Mouse (Mus musculus) spleen, postnatal 4 days (tissue): ENCODE measurements around the gene 4930523C07Rik.
A peak's percentile ranks its signal among the peaks of the same experiment; 100 is the strongest.

Experiments used
- DNase-seq, 2 experiments: peaks; one replicate each; pipeline ENCODE4 v3.0.0; 2022; ENCODE audit warnings: low spot score in 2 of 2

4930523C07Rik gene

DNA sequence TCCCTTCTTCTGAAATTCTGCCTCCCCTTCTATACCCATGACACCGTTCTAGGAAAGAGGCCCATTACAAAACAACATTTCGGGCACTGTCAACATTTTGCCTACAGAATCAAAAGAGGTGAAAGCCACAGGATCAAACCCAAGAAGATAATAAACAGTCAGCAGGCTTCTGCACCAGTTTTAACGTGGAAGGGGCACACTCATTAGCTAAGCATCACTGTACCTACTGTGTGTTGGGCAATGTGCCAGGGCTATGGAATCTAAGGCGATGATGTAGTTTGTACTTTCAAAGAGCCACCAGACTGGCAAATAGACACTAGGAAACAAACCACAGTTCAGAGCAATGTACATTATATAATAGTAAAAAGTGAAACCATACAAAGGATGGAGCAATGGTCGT, 1.8 kb downstream of the 4930523C07Rik start:
- no peak for DNase-seq

DNA sequence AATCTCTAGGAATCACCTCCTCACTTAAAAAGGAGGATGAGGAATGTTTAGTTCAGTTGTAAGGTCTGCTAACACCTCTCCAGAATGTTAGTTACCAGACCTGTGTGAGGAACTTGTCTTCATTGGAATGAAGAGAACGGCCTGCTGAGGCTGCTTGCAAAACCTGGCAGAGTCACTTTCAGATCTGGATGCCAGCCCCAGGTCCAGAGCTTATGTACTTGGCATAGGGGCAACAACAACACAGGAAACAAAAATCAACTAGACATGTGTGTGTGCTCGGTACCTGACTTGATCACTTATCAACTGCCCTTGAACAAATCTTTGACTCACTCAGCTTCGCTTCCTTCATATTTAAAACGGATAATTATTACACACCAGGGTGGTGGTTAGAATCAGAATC, 2.6 kb downstream of the 4930523C07Rik start:
- no peak for DNase-seq

DNA sequence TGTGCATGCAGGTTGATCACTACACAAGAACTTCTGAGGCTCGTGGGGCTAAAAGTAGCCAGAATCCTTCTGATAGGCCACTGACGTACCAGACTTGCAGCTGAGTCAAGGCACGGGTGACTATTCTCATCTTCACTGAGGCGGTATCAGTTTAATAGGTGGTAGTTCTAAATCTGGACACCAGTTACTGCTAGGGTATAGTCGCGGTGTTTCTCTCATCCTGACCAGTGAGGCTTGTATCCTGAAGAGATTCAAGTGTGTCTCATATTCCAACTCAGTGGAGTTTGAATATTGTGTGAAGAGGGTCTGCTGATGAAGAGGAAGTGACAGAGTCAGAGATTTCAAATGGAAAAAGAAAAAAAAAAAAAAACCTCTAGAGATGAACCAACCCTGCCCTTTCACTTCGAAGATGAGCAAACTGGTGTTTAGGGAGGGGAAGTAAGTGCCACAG, 3.3 kb downstream of the 4930523C07Rik start:
- DNase-seq, result no peak

DNA sequence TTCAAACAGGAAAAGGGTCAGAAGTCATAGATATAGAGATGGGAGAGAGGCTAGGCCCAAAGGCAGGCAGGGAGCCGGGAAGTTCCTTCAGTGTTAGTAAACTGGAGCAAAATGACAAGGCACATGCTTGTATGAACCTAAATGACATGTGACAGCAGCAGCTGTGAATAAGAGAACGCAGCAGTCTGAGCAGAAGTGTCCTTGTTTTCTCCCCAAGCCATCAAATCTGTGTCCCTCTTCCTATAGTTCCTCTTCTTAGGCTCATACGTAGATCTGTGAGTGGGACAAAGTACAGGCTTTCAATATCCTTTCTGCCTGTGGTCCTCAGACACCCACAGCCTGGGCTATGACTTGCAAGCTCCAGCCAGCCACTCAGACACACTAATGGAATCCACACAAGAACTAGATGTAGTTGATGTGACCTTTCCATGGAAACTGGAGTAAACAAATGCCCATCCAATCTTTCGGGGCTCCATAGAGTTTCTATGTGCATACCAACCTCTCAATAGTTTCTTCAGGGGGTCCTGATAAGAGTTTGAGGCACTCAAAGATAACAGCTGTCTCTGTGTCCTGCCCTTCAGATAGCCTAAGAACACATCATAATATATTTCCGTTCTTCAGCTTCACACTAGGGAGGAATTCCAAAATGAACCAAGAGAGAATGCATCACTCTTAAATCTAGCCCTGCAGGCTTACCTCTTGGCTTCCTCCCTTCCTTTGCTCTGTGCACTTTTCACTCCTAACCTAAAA, 5.1 kb downstream of the 4930523C07Rik start:
- no peak for DNase-seq

DNA sequence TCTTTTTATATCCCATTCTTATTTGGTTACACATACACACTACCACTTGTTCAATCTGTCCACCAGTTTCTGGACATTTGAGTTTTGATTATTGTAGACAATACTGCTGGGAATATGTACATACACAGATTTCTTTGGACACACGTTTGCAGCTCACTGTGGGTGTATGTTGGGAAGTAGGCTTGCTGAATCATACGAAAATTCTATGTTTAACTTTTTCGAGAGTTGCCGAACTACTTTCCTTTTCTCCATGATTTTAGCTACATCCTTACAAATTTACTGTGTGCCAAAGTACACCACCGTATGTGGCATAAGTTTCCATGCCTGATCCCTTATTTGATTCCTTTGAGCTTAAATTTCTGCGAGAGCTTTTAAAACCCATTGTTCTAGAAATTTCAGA, 6.7 kb downstream of the 4930523C07Rik start:
- DNase-seq, result no peak

DNA sequence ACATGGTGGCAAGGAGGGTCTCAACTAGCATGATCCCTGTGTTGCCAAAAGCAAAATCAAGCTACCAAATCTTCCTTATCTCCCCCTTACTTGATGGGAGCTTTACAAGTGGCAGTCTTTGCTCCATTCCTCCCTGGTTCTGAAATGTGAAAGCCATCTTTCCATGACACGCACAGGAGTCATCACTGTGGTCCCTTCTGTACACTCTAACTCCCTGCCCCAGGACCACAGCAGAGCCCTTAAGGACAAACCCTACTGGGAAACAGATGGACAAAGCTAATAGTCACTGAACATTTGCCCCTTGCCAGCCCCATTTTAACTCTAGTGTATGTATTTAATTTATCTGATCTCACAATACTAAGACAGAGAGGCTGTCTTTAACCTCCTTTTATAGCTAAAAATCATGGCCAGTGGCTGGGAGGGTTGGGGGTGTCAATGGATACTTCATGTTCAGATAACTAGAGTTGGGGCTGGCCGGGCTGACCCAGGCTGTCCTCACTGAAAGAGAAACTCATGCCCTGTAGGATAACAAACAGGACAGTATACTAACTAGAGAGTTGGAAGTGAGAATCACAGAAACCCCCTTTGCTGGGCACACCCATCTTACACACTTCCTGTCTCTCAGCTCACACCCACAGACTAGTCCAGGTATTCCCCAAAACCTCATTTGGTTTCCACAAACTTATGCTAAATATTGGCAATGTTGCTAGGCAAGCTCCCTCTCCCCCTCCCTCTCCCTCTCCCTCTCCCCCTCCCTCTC, 8.6 kb downstream of the 4930523C07Rik start:
- DNase-seq, result no peak

DNA sequence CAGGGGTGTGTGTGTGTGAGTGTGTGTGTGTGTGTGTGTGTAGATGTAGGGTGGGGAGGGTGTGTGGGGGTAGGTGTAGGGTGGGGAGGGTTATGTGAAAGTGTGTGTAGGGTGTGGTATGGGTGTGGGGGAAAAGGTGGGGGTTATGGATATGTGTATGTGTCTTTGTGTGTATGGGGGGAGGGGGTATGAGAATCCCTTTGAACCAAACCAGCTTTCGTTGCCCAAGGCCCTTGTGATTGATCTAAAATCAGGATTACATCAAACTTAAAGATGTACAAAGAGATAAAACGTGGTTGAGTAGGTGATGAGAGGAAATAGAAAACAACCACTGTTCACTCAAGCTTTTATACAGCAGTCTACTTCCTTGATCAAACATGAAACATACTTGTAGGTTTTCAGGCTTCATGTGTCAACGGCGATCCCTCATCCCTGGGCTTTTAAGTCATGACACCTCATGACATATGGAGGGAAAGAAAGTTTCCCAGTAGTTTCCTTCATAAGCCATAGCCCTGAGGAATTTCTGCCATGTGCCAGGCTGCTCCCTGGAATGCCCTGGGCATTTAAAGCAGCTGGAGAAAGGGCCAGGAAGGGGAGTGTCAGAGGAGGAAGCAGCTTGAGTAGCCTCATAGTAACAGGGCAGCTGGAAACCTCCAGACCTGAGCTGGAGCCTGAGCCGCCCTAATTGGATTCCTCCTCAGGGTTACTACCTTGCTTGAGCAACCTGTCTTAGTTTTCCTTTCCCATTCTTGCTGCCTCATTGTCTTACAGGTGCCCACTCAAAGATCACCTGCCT, 9.5 kb downstream of the 4930523C07Rik start:
- peak in 1 of 2 experiments; percentile 56 for DNase-seq

DNA sequence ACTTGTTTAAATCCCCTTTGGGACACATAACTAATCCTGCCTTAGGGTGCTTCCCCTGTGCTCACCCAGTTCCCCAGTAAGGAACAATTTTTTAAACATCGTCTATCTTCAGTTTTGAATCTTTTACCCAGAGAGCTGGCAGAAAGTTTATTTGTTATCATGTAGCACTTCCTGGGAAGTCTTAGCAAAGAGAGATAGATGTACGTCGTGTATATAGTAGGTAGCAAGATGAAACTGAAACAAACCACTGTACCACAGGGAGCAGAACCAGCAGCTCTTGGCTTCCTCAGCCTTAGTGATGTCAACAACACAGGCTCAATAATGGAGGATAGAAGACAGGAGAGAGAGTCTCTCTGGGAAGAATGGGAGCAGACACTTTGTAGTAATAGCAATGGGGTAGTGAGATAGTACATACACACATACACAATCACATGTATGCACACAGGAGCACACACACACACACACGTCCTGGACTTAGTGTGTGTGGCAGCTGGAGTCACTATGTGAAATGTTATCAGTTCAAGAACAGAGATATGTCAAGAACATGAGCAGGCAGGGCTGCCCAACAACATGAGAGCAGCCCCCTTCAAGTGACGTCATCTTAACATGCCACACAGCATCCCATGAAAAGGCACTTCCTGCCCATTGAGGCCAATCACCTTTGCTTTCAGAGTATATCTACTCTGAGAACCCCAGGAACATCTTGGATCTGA, 10.3 kb downstream of the 4930523C07Rik start:
- DNase-seq, result no peak

DNA sequence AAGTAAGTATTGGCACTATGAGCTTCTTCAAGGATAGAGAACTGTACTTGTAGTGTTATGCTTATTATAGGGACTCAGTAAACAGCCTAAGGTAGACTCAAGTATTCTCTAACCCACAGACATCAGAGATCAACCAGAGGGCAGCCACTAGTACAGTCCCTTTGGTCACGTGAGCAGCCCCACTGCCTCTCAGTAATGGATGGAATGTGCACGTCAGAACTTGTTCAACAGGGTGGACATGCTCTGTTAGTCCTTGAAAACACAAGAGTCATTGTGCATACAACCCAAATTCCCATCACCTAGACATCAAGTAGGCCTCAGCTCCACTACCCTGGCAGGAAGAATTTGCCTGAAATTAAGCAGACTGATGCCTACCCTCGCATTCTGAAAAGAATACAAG, 13.5 kb downstream of the 4930523C07Rik start:
- no peak for DNase-seq

DNA sequence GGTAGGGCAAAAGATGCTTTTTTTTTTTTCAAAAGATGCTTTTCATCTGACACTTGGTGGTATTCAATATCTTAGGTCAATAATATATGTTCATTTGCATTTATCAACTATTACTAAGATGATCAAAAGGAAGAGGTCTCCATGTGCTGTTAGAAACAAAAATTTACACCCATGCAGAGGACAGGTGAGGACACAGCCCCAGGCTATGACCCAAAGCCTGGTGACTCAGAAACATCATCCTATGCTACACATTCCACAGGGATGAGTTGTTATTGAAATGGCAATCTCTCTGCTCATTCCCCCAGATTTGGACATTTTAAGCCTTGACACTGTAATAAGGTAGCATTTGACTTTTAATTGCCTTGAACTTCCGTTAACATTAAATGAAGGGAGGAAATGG, 15.7 kb downstream of the 4930523C07Rik start:
- DNase-seq, result no peak

DNA sequence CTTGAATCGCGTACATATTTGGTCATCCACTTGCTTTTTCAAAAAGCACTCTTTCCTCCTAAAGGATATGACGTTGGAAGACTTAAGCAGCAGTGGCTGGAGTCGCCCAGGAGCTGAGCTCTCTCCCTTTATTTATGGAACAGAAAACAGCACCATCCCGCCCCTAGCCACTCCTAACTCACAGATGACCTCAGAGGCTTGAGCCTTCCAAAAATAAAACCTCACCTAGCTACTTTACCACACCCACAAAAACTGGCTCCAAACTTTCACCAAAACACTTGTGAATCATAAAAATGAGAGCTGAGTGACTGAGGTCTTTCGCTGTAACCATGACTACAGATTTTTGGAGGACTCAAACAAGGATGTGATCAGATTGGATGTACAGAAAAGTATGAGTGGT, 16.4 kb downstream of the 4930523C07Rik start:
- DNase-seq, result no peak

DNA sequence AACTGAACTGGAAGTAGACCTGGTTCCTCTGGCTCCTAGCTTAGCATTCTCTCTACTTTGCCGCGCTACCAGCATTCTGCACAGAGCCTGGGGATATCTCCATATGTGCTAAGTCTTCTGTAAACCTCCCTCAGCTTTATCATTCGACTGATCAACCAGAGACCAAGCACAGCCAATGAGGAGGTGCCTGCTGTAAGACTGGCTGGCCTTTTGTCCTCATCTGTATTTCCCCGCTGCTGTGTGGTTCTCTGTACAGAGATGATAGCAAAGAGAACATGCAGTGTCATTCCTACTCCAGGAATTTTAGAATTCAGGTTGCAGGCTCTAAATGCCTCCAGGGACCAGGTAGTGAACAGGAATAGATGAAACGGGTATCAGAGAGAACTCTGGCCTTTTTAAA, 17.1 kb downstream of the 4930523C07Rik start:
- DNase-seq, result peak in 1 of 2 experiments; percentile 35

DNA sequence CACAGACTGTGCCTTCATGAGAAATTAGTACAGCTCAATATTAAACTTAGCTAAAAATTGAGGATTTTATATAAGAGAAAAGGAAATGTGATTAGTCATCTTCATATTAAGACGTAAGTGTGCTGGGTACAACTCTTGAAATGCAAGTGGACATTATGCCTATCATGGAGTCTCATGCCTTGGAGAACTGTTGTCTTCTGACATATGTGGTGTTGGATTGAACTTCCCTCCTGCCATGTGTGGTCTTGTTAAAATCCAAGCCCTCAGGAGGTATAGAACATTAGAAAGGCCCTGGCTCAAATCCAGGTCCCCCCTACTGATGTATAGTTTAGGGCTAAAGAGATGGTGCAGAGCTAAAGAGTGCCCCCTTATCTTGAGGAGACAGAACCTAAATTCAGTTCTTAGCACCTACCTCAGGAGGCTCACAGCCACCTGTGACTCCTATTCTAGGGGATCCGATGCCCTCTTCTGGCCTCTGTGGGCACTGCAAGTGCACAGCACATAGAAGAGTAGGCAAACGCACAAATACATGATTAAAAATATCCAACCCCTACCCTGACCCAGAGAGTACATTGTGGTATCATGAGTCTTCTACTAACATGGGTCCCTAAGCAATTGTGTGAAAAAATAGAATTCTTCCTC, 17.7 kb downstream of the 4930523C07Rik start:
- DNase-seq, result peak; percentile 79 to 89

DNA sequence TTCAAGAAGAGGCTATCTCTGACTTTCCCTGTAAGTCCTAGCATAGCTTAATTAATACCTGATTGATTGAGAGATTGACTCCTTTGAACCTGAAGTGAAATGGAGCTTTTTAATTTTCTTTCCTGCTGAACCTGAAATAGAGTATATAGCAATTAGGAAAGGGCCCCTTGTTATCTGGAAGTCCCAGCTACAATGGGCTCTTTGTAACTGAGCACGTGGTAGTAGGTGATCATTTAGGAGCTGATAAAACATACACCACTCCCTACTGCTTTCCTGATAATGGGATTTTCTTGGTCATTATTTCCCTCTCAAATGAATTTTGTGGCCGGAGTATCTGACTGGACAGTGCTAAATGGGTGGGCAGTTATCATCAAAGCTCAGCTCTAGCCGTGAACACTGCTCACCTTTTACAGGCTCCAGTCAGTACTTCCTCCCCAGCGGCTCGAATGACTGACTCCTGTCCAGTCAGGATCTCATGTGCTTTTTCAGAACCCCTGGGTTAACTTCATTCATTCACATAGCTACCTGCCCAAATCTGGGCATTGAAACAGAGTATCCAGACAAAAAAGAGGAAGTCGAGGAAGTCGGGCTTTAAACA, 20.5 kb downstream of the 4930523C07Rik start:
- DNase-seq, result no peak

DNA sequence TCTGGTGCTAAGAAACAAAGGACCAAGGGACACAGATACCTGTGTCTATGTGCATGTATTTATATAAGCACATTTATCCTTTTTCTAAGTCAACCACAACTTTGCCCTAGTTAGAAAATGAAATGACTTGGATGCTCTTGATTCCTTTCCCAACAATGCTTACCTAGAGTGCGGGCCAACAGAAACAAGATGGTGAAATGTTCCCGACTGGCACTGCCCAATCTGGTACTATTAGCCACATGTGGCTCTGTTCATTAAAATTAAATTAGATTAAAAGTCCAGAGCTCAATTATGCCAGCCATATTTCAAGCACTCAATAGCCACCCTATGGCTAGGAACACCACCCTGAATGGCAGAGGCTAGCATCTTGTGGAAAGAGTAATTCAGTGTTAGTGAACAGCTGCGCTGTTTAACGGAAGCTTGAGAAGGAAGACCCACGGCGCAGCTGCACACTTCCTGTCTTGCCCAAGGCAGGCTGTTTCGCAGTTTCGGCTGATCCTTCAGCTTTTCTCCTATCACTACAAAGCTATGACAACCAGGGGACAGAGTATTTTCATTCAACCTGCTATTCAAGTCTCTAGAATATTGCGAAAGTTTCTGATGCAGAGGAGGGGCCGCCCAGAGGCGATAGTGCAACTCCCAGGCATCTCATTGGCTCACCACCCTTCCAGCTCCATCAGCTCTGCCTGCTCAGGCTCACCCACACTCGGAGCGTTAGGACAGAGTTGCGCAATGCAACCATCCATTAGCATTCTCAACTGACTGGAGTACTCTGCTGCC, 34.9 kb downstream of the 4930523C07Rik start:
- DNase-seq, result peak; percentile 36 to 67

DNA sequence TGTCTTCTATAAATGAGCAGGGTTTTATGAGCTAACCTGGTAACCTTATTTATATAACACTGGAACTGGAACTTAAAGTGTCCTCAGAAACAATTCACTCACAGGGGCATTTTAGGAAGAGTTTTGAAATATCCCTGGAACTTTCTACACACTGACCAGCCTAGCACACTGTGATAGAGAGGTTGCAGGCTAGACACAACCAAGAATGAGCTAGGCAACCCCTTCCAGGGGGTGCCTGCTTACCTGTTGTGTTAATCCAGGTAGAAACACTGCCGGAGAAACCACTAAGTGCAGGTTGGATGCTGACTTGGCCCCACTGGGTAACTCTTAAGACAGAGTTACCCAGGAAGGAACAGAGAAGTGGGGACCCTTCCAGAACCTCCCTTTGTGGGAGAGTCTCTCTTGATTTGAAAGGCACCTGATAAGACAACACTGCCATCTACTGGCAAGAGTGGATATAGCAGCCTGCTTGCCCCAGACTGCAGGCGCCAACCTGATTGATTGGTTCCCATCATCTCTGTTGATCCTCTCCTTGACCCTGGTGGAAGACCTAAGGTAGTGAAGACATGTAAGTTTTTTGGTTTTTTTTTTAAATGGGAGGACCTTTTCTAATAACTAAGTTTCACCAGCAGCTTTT, 36.7 kb downstream of the 4930523C07Rik start:
- DNase-seq, result peak; percentile 83 to 94

DNA sequence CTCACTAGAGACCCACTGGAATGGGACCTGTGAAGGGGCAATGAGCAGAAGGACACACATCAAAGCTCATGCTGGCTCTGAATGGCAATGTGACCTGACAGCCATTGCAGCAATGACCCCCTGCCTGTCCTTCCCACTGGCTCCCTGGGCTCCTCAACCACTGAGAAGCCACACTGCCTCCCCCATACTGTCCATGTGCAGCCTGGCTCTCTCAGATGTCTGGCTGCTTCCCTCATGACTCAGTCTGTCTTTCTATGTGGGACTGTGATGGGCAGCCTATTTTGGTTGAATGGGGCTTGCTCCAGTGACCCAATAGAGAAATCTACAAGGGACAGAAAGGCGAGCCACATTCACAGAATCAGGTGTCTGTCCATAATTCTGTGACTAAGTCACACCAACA, 38.5 kb downstream of the 4930523C07Rik start:
- DNase-seq, result no peak

DNA sequence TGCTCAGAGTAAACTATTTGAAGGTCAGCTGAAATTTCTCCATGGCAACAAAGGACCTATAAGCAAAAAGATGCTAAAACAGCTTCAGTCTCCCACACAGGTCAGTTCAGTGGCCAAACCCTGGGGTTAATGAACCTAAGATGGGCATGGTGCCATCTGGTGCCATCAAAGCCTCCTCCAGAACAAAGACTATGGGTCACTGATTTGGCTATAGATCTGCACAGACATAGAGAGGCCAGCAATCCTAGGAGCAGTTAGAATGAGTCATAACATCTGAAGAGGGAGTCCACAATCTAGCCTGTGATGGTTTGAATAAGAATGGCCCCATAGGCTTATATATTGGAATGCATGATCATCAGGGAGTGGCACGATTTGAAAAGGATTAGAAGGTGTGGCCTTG, 40.1 kb downstream of the 4930523C07Rik start:
- DNase-seq, result no peak

DNA sequence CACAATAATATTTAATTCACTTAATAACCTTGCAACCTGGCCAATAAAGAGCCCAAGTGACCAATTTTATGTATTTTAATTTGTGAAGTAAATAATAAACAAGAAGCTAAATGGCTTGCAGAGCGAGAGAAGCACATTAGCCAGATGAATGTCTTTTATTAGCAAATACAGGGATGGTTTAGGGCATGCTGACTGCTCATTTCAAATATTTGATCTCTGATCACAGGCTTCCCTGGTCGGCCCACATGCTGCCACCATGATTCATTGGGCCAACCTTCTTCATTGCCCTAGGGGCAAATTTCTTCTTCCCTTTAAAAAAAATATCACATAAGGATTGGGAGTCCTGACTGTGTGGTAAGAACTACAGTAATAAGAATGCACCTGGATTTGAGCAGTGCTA, 42.5 kb downstream of the 4930523C07Rik start:
- DNase-seq, result no peak
